Mouse (Mus musculus) hindbrain, embryonic 11.5 days (tissue): ENCODE measurements around the gene Rai14. TPM values are rescaled to one million over a fixed set of nuclear protein-coding genes. Genes with fewer than 3 reads are reported as not detected.

ENCODE experiments used
- ATAC-seq: fragments of 200-750 bp; cut with Nextera tagmentation; 2 replicates; pipeline ENCODE4 v1.8.0; 2017; ENCODE audit warnings: mild to moderate bottlenecking, moderate TSS enrichment, moderate library complexity; ENCODE audit not compliant: low FRiP score
- DNase-seq: peaks from one replicate; pipeline ENCODE4 v3.0.0-alpha.2; 2015; ENCODE audit warnings: low spot score
- H3K27ac ChIP-seq: fragments of 300-500 bp; sonication (generic); 2 replicates; pipeline ENCODE4 v1.5.1; 2014; ENCODE audit warnings: mild to moderate bottlenecking, low read depth, low read length
- H3K27me3 ChIP-seq: fragments of 300-500 bp; sonication (generic); 2 replicates; pipeline ENCODE4 v1.6.1; 2014; ENCODE audit warnings: mild to moderate bottlenecking, low read length, moderate library complexity, mixed read lengths; ENCODE audit not compliant: control insufficient read depth, insufficient read depth
- H3K36me3 ChIP-seq: fragments of 300-500 bp; sonication (generic); 2 replicates; pipeline ENCODE4 v1.6.1; 2014; ENCODE audit warnings: mild to moderate bottlenecking, low read length, moderate library complexity, mixed read lengths; ENCODE audit not compliant: control insufficient read depth, insufficient read depth
- H3K4me1 ChIP-seq: fragments of 300-500 bp; sonication (generic); replicated peaks from 2 replicates; pipeline ENCODE4 v1.6.1; 2014; ENCODE audit warnings: low read length, mixed read lengths; ENCODE audit not compliant: control insufficient read depth, insufficient read depth
- H3K4me2 ChIP-seq: fragments of 300-500 bp; sonication (generic); replicated peaks from 2 replicates; pipeline ENCODE4 v1.6.1; 2014; ENCODE audit warnings: mild to moderate bottlenecking, low read depth, low read length
- H3K4me3 ChIP-seq: fragments of 300-500 bp; sonication (generic); 2 replicates; pipeline ENCODE4 v1.5.1; 2014; ENCODE audit warnings: low read depth, low read length
- H3K9ac ChIP-seq: fragments of 300-500 bp; sonication (generic); 2 replicates; pipeline ENCODE4 v1.6.1; 2014; ENCODE audit warnings: low read depth, low read length
- H3K9me3 ChIP-seq: fragments of 300-500 bp; sonication (generic); 2 replicates; pipeline ENCODE4 v1.6.1; 2016; ENCODE audit warnings: low read length; ENCODE audit not compliant: control insufficient read depth
- WGBS: fragments of 180-500 bp; shearing (Covaris S2); extraction: QIAGEN DNeasy Blood & Tissue Kit; methylation state at CpG from one replicate; pipeline ENCODE4 v1.1.7; 2014; 5-methylcytosine and 5-hydroxymethylcytosine counted together
- polyA plus RNA-seq: library from polyadenylated mRNA; unstranded; fragments of >200 nt; fragmentation: Nextera tagmentation; extraction: Ambion mirVana; gene quantifications from 2 replicates; pipeline ENCODE4 v1.2.1, GENCODE M21; 2014

Gene Rai14
- polyA plus RNA-seq, 1 experiment from 2014 or later: 93.4 TPM

DNA sequence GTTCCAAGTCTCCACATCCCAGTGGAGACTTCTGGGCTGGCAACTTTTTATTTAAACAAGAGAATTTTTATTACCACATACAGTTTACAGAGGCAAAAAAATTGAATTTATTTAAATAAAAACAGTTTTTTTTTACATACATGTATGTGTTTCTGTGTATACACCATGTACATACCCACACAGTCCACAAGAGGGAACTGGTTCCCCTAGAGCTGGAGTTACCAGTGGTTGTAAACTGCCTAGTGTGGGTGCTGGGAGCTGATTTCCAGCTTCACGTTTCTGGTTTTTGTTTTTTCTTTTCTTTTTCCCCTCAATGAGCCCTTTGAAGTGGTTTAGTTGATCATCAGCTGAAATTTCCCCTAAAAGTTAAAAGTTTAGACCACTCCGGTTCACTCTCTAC is 96.1 kb downstream of the Rai14 start:
- no peak for ATAC-seq

DNA sequence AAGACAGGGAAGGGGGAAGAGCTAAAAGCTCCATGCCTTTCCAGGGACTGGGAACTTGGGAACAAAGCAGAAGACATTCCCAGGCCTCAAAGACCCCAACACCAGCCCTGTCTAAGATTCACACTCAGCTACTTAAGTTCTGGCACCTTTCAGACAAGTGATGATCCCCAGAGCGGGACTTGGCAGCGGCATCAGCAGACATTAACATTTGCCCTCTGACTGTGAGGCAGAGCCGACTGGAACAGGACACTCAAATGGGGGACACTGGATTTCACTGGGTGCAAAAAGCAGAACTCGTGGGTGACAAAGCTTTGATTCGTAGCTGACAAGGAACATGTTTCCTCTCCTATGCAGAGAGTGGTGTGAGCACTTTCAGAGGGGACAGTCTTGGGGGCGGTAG is 98.4 kb downstream of the Rai14 start:
- H3K4me3 ChIP-seq: no peak overlapping the region
- DNase-seq: no peak
- no peak overlapping the region for H3K4me2 ChIP-seq
- no peaks in the 10 kb centered on the region for H3K36me3 ChIP-seq
- H3K9ac ChIP-seq: no peak overlapping the region
- no peaks in the 10 kb centered on the region for H3K27me3 ChIP-seq
- no peaks in the 10 kb centered on the region for H3K4me1 ChIP-seq
- H3K9me3 ChIP-seq: no peaks in the 10 kb centered on the region
- WGBS: 84% methylated on average over 6 of the region's 6 CpGs
- no peak for ATAC-seq
- H3K27ac ChIP-seq: no peak overlapping the region

More for the DNA sequence above, 96.1 kb downstream of the Rai14 start:
- Histone ChIP-seq H3K4me2 (no peak overlapping the region), H3K27me3 (no peaks in the 10 kb centered on the region), H3K4me1 (0 out of 2 replicates have a peak, but pooled peaks cover under 1% of the 10 kb centered on the region), H3K36me3 (no peaks in the 10 kb centered on the region), H3K27ac (no peak overlapping the region), H3K9me3 (no peaks in the 10 kb centered on the region), H3K9ac (no peak overlapping the region), H3K4me3 (no peak overlapping the region)
- no peak for DNase-seq
- WGBS: 95% methylated on average over 2 of the region's 2 CpGs

DNA sequence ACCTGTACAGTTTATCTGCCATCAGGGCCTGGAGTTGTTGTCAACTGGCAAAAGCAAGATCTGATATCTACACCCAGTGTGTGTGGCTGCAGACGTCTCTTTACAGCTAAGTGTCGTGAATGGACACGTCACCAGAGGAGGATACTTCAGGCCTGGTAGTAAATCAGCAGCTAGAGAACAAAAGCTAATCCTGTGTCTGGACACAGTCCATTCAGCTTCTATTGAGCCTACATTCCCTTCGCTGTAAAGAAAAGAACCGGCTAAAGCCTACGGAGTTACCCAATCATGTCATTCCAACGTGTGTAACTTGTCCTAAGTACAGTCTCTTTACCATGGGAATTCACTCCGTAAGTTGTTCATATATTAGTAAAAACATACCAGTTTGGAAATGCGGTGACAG is 103.4 kb downstream of the Rai14 start:
- H3K27ac ChIP-seq: no peak overlapping the region
- no peak overlapping the region for H3K9ac ChIP-seq
- H3K4me3 ChIP-seq: no peak overlapping the region
- H3K4me1 ChIP-seq: no peaks in the 10 kb centered on the region
- no peak overlapping the region for H3K4me2 ChIP-seq
- no peaks in the 10 kb centered on the region for H3K9me3 ChIP-seq
- ATAC-seq (0 out of 2 replicates have a peak, but pooled peaks have one; percentile 22), DNase-seq (no peak)
- no peaks in the 10 kb centered on the region; the same call in none of the 2 replicates for H3K36me3 ChIP-seq
- WGBS: 63% methylated on average over 9 of the region's 9 CpGs
- H3K27me3 ChIP-seq: no peaks in the 10 kb centered on the region

DNA sequence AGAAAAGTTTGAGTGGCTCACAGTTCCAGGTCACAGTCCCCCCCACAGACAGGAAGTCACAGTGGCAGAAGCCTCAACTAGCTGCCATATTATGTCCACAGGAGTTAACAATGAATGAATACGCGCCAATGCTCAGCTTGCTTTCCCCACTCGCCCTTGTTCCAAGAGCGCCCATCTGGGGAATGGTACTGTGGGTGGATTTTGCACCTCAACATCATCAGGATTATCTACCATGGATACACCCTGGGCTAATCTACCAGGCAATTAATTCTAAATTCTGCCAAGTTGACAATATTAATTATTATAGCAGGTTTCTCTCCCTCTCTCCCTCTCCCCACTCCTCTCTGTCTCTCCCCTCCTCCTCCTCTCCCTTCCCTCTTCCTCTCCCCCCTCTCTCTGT is 105.3 kb downstream of the Rai14 start:
- no peak overlapping the region for H3K9ac ChIP-seq
- no peaks in the 10 kb centered on the region for H3K9me3 ChIP-seq
- no peaks in the 10 kb centered on the region for H3K4me1 ChIP-seq
- H3K4me2 ChIP-seq: no peak overlapping the region
- H3K36me3 ChIP-seq: peaks cover 7% of the 10 kb centered on the region
- H3K27me3 ChIP-seq: no peaks in the 10 kb centered on the region
- DNase-seq (no peak), ATAC-seq (no peak)
- no peak overlapping the region for H3K4me3 ChIP-seq
- H3K27ac ChIP-seq: no peak overlapping the region
- WGBS: 83% methylated on average over 4 of the region's 4 CpGs

DNA sequence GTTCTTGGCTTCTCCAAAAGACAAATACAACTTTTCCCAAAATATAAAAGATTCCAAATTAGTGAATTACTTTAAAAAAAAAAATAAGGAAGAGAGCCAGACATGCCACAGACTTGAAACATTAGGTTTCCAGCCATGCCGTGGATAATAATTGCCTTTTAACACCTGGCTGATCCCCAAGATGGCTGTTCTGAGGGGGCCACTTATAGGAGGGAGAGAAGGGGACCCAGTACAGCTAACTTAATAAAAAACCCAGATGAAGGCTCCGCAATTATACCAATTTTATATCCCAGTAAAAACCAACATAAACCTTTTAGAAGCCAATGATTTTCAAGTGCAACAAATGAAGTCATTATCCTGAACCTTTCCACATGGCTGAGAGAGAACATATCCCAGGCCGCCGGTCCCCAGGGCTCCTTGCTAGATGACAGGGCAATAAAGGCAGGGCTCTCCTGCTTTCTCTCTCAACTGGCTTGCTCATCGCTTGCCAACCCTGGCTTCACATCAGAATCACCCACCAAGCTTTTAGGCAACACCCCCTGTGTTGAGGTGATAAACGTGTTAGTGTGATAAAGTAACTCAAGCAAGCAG is 105.8 kb downstream of the Rai14 start:
- H3K27ac ChIP-seq: no peak overlapping the region
- peaks cover 10% of the 10 kb centered on the region for H3K36me3 ChIP-seq
- H3K9ac ChIP-seq: no peak overlapping the region
- H3K4me3 ChIP-seq: no peak overlapping the region
- no peaks in the 10 kb centered on the region for H3K4me1 ChIP-seq
- H3K27me3 ChIP-seq: no peaks in the 10 kb centered on the region
- 91% methylated on average over 6 of the region's 6 CpGs for WGBS
- H3K4me2 ChIP-seq: no peak overlapping the region
- DNase-seq (no peak), ATAC-seq (no peak)
- H3K9me3 ChIP-seq: no peaks in the 10 kb centered on the region

DNA sequence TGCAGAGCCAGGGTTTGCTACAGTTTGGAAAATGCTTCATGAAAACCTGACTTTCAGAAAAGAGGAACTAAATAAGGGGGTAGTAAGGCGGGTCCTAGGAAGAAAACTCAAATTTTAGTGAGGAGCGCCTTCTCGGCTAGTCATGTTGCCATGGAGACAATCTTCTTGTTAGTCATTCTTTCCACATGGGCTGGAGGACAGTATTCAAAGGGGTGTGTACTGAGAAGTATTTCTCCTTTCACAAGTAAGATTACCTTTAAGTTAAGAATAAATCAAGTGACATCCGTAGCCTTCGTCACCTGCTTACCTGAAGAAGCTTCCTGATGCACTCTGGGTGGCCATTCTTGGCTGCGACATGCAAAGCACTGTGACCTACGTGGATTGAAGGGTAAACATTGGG is 115.0 kb downstream of the Rai14 start:
- Histone ChIP-seq H3K27me3 (no peaks in the 10 kb centered on the region), H3K4me1 (no peaks in the 10 kb centered on the region; the same call in 1 of the 2 replicates), H3K36me3 (0 out of 2 replicates have a peak, but pooled peaks cover 4% of the 10 kb centered on the region), H3K4me2 (no peak overlapping the region), H3K9ac (no peak overlapping the region), H3K4me3 (no peak overlapping the region), H3K27ac (no peak overlapping the region), H3K9me3 (no peaks in the 10 kb centered on the region)
- WGBS: 66% methylated on average over 7 of the region's 7 CpGs
- DNase-seq (peak; percentile 21), ATAC-seq (no peak)

- DNase-seq: peak; percentile 34
- no peak overlapping the region for H3K9ac ChIP-seq
- no peak overlapping the region for H3K4me2 ChIP-seq
- 0 out of 2 replicates have a peak, but pooled peaks have one; percentile 35 for ATAC-seq
- H3K4me3 ChIP-seq: no peak overlapping the region
- no peaks in the 10 kb centered on the region for H3K36me3 ChIP-seq
- WGBS: 30% methylated on average over 16 of the region's 16 CpGs
- no peaks in the 10 kb centered on the region; the same call in 1 of the 2 replicates for H3K4me1 ChIP-seq
- H3K9me3 ChIP-seq: no peaks in the 10 kb centered on the region
- no peaks in the 10 kb centered on the region for H3K27me3 ChIP-seq
- no peak overlapping the region for H3K27ac ChIP-seq
Measured at GRCm38 (mm10) chr15:10598259-10599225, 115.9 kb downstream of the Rai14 start.

- ATAC-seq: no peak
- DNase-seq: no peak
- Histone ChIP-seq H3K27me3 (no peaks in the 10 kb centered on the region), H3K9ac (no peak overlapping the region), H3K4me2 (no peak overlapping the region), H3K27ac (no peak overlapping the region), H3K36me3 (no peaks in the 10 kb centered on the region), H3K4me1 (no peaks in the 10 kb centered on the region; the same call in 1 of the 2 replicates), H3K9me3 (no peaks in the 10 kb centered on the region), H3K4me3 (no peak overlapping the region)
- 91% methylated on average over 9 of the region's 9 CpGs for WGBS
Measured at GRCm38 (mm10) chr15:10596871-10597270, 117.6 kb downstream of the Rai14 start.
